Mouse (Mus musculus) bone marrow, adult 2 months (tissue): ENCODE results near the gene Ptp4a2. TPM values are rescaled to one million over a fixed set of nuclear protein-coding genes. Genes with fewer than 3 reads are reported as not detected.
"Not testable (repeated sequence)": the region's sequence is repeated elsewhere in the genome, so short reads cannot be mapped to it uniquely, and the experiment has no call there.

Experiments used
- H3K27ac ChIP-seq: fragments of 200-500 bp; 2 replicates; pipeline ENCODE4 v1.5.1; 2012; ENCODE audit warnings: low read depth, mild to moderate bottlenecking, control low read depth, inconsistent platforms, low read length; ENCODE audit not compliant: control insufficient read depth, poor library complexity, insufficient read depth
- H3K4me1 ChIP-seq: fragments of 200-500 bp; 2 replicates; pipeline ENCODE4 v1.6.1; 2011; ENCODE audit warnings: low read length; ENCODE audit not compliant: control insufficient read depth, insufficient read depth
- H3K4me3 ChIP-seq: fragments of 200-500 bp; replicated peaks from 2 replicates; pipeline ENCODE3; 2011; ENCODE audit warnings: mild to moderate bottlenecking, low read depth, low read length, control low read depth; ENCODE audit not compliant: control insufficient read depth
- CTCF ChIP-seq: fragments of 200-500 bp; IDR thresholded peaks from 2 replicates; pipeline ENCODE4 v1.5.1; 2011; ENCODE audit warnings: low read length, control low read depth; ENCODE audit not compliant: control insufficient read depth, insufficient read depth
- POLR2A ChIP-seq: fragments of 200-500 bp; IDR thresholded peaks from 2 replicates; pipeline ENCODE4 v1.6.1; 2011; ENCODE audit warnings: low read depth, mild to moderate bottlenecking, control low read depth, low read length, borderline replicate concordance; ENCODE audit not compliant: control insufficient read depth
- WGBS: fragments of 180-500 bp; shearing (Covaris S2); methylation state at CpG from one replicate; pipeline ENCODE4 v1.1.7; 2018; 5-methylcytosine and 5-hydroxymethylcytosine counted together
- polyA plus RNA-seq: library from polyadenylated mRNA; stranded (reverse); fragments of >200 nt; gene quantifications from 2 replicates; pipeline ENCODE4 v1.2.4, GENCODE M21; 2011; ENCODE audit warnings: low replicate concordance; ENCODE audit not compliant: missing spikeins, insufficient read depth, insufficient read length

The Ptp4a2 gene
- polyA plus RNA-seq, 1 experiment = 92.1 TPM

- TF ChIP-seq POLR2A (no peak), CTCF (no peak)
- 73% methylated on average over 3 of the region's 3 CpGs for WGBS
- H3K4me1 ChIP-seq = no peaks in the 10 kb centered on the region; the same call in 1 of the 2 replicates
- H3K4me3 ChIP-seq = no peak overlapping the region
- H3K27ac ChIP-seq = no peak overlapping the region
Observed at GRCm38 (mm10) chr4:129862357-129862756, 51.3 kb downstream of the Ptp4a2 start.

GRCm38 (mm10) chr4:129866171-129866570 is 55.2 kb downstream of the Ptp4a2 start:
- not testable (repeated sequence) for H3K27ac ChIP-seq, H3K4me1 ChIP-seq, H3K4me3 ChIP-seq
- WGBS = 98% methylated on average over 5 of the region's 5 CpGs

- Histone ChIP-seq H3K4me3 (no peak overlapping the region), H3K4me1 (no peaks in the 10 kb centered on the region), H3K27ac (no peak overlapping the region)
- WGBS = 74% methylated on average over 6 of the region's 6 CpGs
- TF ChIP-seq CTCF = no peak
- no peak for TF ChIP-seq POLR2A
Observed at GRCm38 (mm10) chr4:129868211-129868610, 57.2 kb downstream of the Ptp4a2 start.

GRCm38 (mm10) chr4:129870483-129870882 is 59.5 kb downstream of the Ptp4a2 start:
- WGBS = 79% methylated on average over 6 of the region's 6 CpGs
- TF ChIP-seq CTCF (no peak), POLR2A (no peak)

GRCm38 (mm10) chr4:129872376-129872922 is 61.4 kb downstream of the Ptp4a2 start:
- 85% methylated on average over 9 of the region's 9 CpGs for WGBS
- H3K4me1 ChIP-seq = no peaks in the 10 kb centered on the region

More at GRCm38 (mm10) chr4:129870483-129870882, 59.5 kb downstream of the Ptp4a2 start:
- no peak overlapping the region for H3K4me3 ChIP-seq
- H3K4me1 ChIP-seq = no peaks in the 10 kb centered on the region
- no peak overlapping the region for H3K27ac ChIP-seq

GRCm38 (mm10) chr4:129874805-129875204 is 63.8 kb downstream of the Ptp4a2 start:
- no peak overlapping the region for H3K27ac ChIP-seq
- H3K4me1 ChIP-seq = peaks cover 2% of the 10 kb centered on the region; the same call in 1 of the 2 replicates
- 76% methylated on average over 10 of the region's 10 CpGs for WGBS
- TF ChIP-seq POLR2A (no peak), CTCF (no peak)
- no peak overlapping the region for H3K4me3 ChIP-seq

More at GRCm38 (mm10) chr4:129872376-129872922, 61.4 kb downstream of the Ptp4a2 start:
- Histone ChIP-seq H3K4me3 (no peak overlapping the region), H3K27ac (no peak overlapping the region)
- TF ChIP-seq POLR2A = no peak
- TF ChIP-seq CTCF = no peak

- no peak overlapping the region for H3K27ac ChIP-seq
- H3K4me1 ChIP-seq = peaks cover 2% of the 10 kb centered on the region; the same call in 1 of the 2 replicates
- no peak overlapping the region for H3K4me3 ChIP-seq
- WGBS = 87% methylated on average over 11 of the region's 11 CpGs
- TF ChIP-seq POLR2A (no peak), CTCF (no peak)
Observed at GRCm38 (mm10) chr4:129875406-129875805, 64.4 kb downstream of the Ptp4a2 start.

- peak overlapping the region; percentile 85 for H3K27ac ChIP-seq
- H3K4me1 ChIP-seq = peaks cover 5% of the 10 kb centered on the region
- peak overlapping the region; percentile 60 for H3K4me3 ChIP-seq
- 16% methylated on average over 21 of the region's 21 CpGs for WGBS
- TF ChIP-seq POLR2A (peak; percentile 45; the same call in 1 of the 2 replicates), CTCF (no peak)
Observed at GRCm38 (mm10) chr4:129876831-129877764, 66.1 kb downstream of the Ptp4a2 start.
